Mouse (Mus musculus): ENCODE results near the gene Heatr5b. TPM values are rescaled to one million over a fixed set of nuclear protein-coding genes. Genes with fewer than 3 reads are reported as not detected.

Heatr5b gene
- polyA plus RNA-seq, 2 experiments: 11.5 to 21.9 TPM

GRCm38 (mm10) chr17:78768937-78769336 lies 66.2 kb downstream of the Heatr5b start:
- H3K9me3 ChIP-seq (ENCODE audit: control insufficient read depth, low read length): no peaks in the 10 kb centered on the region
- WGBS: 82% methylated on average over 2 of the region's 2 CpGs
- H3K4me1 ChIP-seq (ENCODE audit: control insufficient read depth, insufficient read depth, low read length): no peaks in the 10 kb centered on the region
- no peak for TF ChIP-seq POLR2A (IDR thresholded peaks at IDR 0.05; ENCODE audit: borderline replicate concordance, extremely low read depth, insufficient read depth, insufficient read length)
- DNase-seq (ENCODE audit: low spot score) (no peak), ATAC-seq (ENCODE audit: low FRiP score, low read depth) (no peak)
- no peak overlapping the region for H3K9ac ChIP-seq (ENCODE audit: low read depth, low read length, severe bottlenecking)
- no peak overlapping the region for H3K27ac ChIP-seq (replicated peaks; ENCODE audit: low read depth, low read length)
- peaks cover 64% of the 10 kb centered on the region for H3K36me3 ChIP-seq (ENCODE audit: control insufficient read depth, insufficient read depth, low read length)
- no peak overlapping the region for H3K4me2 ChIP-seq (replicated peaks; ENCODE audit: low read depth, low read length, severe bottlenecking)
- H3K27me3 ChIP-seq (ENCODE audit: control insufficient read depth, insufficient read depth, low read length): no peaks in the 10 kb centered on the region
- H3K4me3 ChIP-seq (replicated peaks; ENCODE audit: low read length): no peak overlapping the region

- no peak overlapping the region for H3K4me3 ChIP-seq (replicated peaks; ENCODE audit: low read length)
- DNase-seq (ENCODE audit: low spot score): no peak
- H3K4me2 ChIP-seq (replicated peaks; ENCODE audit: low read depth, low read length, severe bottlenecking): no peak overlapping the region
- H3K27me3 ChIP-seq (ENCODE audit: control insufficient read depth, insufficient read depth, low read length): no peaks in the 10 kb centered on the region
- WGBS: 80% methylated on average over 8 of the region's 8 CpGs
- no peak for ATAC-seq (ENCODE audit: low FRiP score, low read depth)
- H3K27ac ChIP-seq (replicated peaks; ENCODE audit: low read depth, low read length): no peak overlapping the region
- no peak for TF ChIP-seq POLR2A (IDR thresholded peaks at IDR 0.05; ENCODE audit: borderline replicate concordance, extremely low read depth, insufficient read depth, insufficient read length)
- no peaks in the 10 kb centered on the region for H3K4me1 ChIP-seq (ENCODE audit: control insufficient read depth, insufficient read depth, low read length)
- no peak overlapping the region for H3K9ac ChIP-seq (ENCODE audit: low read depth, low read length, severe bottlenecking)
- H3K36me3 ChIP-seq (ENCODE audit: control insufficient read depth, insufficient read depth, low read length): peaks cover 61% of the 10 kb centered on the region
- H3K9me3 ChIP-seq (ENCODE audit: control insufficient read depth, low read length): no peaks in the 10 kb centered on the region
Observed at GRCm38 (mm10) chr17:78767546-78767945, 67.6 kb downstream of the Heatr5b start.

- H3K27ac ChIP-seq (replicated peaks; ENCODE audit: low read depth, low read length): no peak overlapping the region
Observed at GRCm38 (mm10) chr17:78766084-78766483, 69.1 kb downstream of the Heatr5b start.

GRCm38 (mm10) chr17:78763272-78763671 lies 71.9 kb downstream of the Heatr5b start:
- Histone ChIP-seq H3K36me3 (ENCODE audit: control insufficient read depth, insufficient read depth, low read length) (peaks cover 57% of the 10 kb centered on the region), H3K27me3 (ENCODE audit: control insufficient read depth, insufficient read depth, low read length) (no peaks in the 10 kb centered on the region), H3K27ac (replicated peaks; ENCODE audit: low read depth, low read length) (no peak overlapping the region), H3K4me3 (replicated peaks; ENCODE audit: low read length) (no peak overlapping the region), H3K9me3 (ENCODE audit: control insufficient read depth, low read length) (no peaks in the 10 kb centered on the region), H3K4me1 (ENCODE audit: control insufficient read depth, insufficient read depth, low read length) (no peaks in the 10 kb centered on the region), H3K4me2 (replicated peaks; ENCODE audit: low read depth, low read length, severe bottlenecking) (no peak overlapping the region), H3K9ac (ENCODE audit: low read depth, low read length, severe bottlenecking) (no peak overlapping the region)
- no peak for TF ChIP-seq POLR2A (IDR thresholded peaks at IDR 0.05; ENCODE audit: borderline replicate concordance, extremely low read depth, insufficient read depth, insufficient read length)
- no peak for ATAC-seq (ENCODE audit: low FRiP score, low read depth)
- no peak for DNase-seq (ENCODE audit: low spot score)
- WGBS: 85% methylated on average over 5 of the region's 5 CpGs

More at GRCm38 (mm10) chr17:78766084-78766483, 69.1 kb downstream of the Heatr5b start:
- Histone ChIP-seq H3K36me3 (ENCODE audit: control insufficient read depth, insufficient read depth, low read length) (peaks cover 65% of the 10 kb centered on the region), H3K27me3 (ENCODE audit: control insufficient read depth, insufficient read depth, low read length) (no peaks in the 10 kb centered on the region), H3K9ac (ENCODE audit: low read depth, low read length, severe bottlenecking) (no peak overlapping the region), H3K9me3 (ENCODE audit: control insufficient read depth, low read length) (no peaks in the 10 kb centered on the region), H3K4me2 (replicated peaks; ENCODE audit: low read depth, low read length, severe bottlenecking) (no peak overlapping the region), H3K4me1 (ENCODE audit: control insufficient read depth, insufficient read depth, low read length) (no peaks in the 10 kb centered on the region), H3K4me3 (replicated peaks; ENCODE audit: low read length) (no peak overlapping the region)
- TF ChIP-seq POLR2A (IDR thresholded peaks at IDR 0.05; ENCODE audit: borderline replicate concordance, extremely low read depth, insufficient read depth, insufficient read length): no peak
- 85% methylated on average over 7 of the region's 7 CpGs for WGBS
- ATAC-seq (ENCODE audit: low FRiP score, low read depth): no peak
- DNase-seq (ENCODE audit: low spot score): no peak

GRCm38 (mm10) chr17:78752938-78753655 lies 82.1 kb downstream of the Heatr5b start:
- TF ChIP-seq POLR2A (IDR thresholded peaks at IDR 0.05; ENCODE audit: borderline replicate concordance, extremely low read depth, insufficient read depth, insufficient read length): no peak
- H3K4me2 ChIP-seq (replicated peaks; ENCODE audit: low read depth, low read length, severe bottlenecking): no peak overlapping the region
- peaks cover 42% of the 10 kb centered on the region for H3K36me3 ChIP-seq (ENCODE audit: control insufficient read depth, insufficient read depth, low read length)
- no peak overlapping the region for H3K27ac ChIP-seq (replicated peaks; ENCODE audit: low read depth, low read length)
- ATAC-seq (ENCODE audit: low FRiP score, low read depth) (no peak), DNase-seq (ENCODE audit: low spot score) (no peak)
- no peaks in the 10 kb centered on the region for H3K27me3 ChIP-seq (ENCODE audit: control insufficient read depth, insufficient read depth, low read length)
- no peaks in the 10 kb centered on the region for H3K4me1 ChIP-seq (ENCODE audit: control insufficient read depth, insufficient read depth, low read length)
- no peak overlapping the region for H3K9ac ChIP-seq (ENCODE audit: low read depth, low read length, severe bottlenecking)
- WGBS: 56% methylated on average over 17 of the region's 17 CpGs
- no peak overlapping the region for H3K4me3 ChIP-seq (replicated peaks; ENCODE audit: low read length)
- no peaks in the 10 kb centered on the region for H3K9me3 ChIP-seq (ENCODE audit: control insufficient read depth, low read length)
